Mouse (Mus musculus): ENCODE data around the gene Mllt3. TPM values are rescaled to one million over a fixed set of nuclear protein-coding genes. Genes with fewer than 3 reads are reported as not detected.
A peak's percentile ranks its signal among the peaks of the same experiment; 100 is the strongest.

Gene Mllt3
- polyA plus RNA-seq, 1 experiment from 2014 or later, result 107 TPM

DNA sequence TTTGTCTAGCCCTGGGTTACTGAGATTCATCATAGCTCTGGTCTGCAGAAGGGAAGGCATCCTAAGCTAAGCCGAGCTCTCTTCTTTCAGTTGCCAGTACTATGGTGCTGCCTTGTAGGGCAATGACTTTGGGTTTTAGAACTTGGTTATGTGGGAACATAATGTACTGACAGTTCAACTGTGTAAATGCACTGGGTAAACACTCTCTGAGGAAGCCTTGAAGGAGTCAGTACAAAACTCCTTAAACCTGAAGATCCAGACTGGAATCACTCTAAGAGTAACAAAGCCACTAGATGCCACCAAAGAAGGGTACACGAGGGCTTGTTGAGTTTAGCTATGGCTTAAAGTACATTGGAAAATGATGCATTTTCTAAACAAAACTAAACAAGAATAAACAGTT, 272.1 kb downstream of the Mllt3 start:
- no peaks in the 10 kb centered on the region for H3K36me3 ChIP-seq
- ATAC-seq (ENCODE audit: low read depth) (no peak), DNase-seq (no peak)
- no peaks in the 10 kb centered on the region for H3K4me1 ChIP-seq (replicated peaks)
- H3K9me3 ChIP-seq (replicated peaks), result no peaks in the 10 kb centered on the region
- no peak overlapping the region for H3K9ac ChIP-seq
- 0 out of 2 replicates have a peak, but pooled peaks cover 3% of the 10 kb centered on the region for H3K27me3 ChIP-seq
- no peak overlapping the region for H3K27ac ChIP-seq
- H3K4me3 ChIP-seq (replicated peaks), result no peak overlapping the region
- H3K4me2 ChIP-seq, result no peak overlapping the region
- 49% methylated on average over 2 of the region's 2 CpGs for WGBS (ENCODE audit: insufficient replicate concordance)

DNA sequence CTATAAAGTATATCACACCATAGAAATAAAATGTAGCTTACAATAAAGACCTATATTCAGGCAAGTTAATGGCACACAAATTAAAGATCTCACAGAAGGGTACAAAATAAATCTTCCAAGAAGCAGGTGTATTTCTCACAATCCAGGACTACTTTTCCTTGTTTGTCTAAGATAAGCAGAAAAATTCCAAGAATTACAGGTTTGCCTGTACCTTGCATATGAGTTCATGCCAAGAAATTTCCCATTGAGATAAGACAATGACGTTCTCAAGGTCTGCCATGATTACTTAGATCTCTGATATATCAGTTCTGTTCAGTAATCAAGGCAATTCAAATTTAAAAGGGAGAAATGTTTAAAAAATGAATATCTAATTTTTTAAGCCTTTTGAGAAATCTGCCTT, 272.9 kb downstream of the Mllt3 start:
- H3K27me3 ChIP-seq, result 0 out of 2 replicates have a peak, but pooled peaks cover 3% of the 10 kb centered on the region
- H3K4me1 ChIP-seq (replicated peaks), result no peaks in the 10 kb centered on the region
- DNase-seq (no peak), ATAC-seq (ENCODE audit: low read depth) (no peak)
- H3K36me3 ChIP-seq, result no peaks in the 10 kb centered on the region
- no peak overlapping the region for H3K27ac ChIP-seq
- H3K9ac ChIP-seq, result no peak overlapping the region
- no peak overlapping the region for H3K4me2 ChIP-seq
- no peak overlapping the region for H3K4me3 ChIP-seq (replicated peaks)
- no peaks in the 10 kb centered on the region for H3K9me3 ChIP-seq (replicated peaks)
- WGBS (ENCODE audit: insufficient replicate concordance), result 38% methylated on average over 1 of the region's 1 CpGs

DNA sequence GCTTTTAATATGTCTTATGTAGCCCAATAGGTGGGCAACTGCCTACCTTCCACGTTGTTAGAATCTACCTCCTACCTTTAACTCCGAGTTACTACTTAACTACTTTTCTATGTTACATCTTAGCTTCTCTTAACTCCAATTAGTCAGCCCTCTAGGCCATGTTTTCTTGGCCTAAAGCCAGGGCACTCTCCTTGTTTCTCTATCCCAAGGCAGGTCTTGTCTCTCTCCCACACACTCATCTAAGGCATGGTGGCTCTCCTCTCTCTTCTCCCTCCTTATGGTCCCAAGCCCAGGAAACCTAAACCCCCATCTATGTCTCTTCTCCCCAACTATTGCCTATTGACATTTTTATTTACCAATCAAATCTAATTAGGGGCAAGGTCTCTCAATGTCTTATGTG, 273.5 kb downstream of the Mllt3 start:
- no peak overlapping the region for H3K4me3 ChIP-seq (replicated peaks)
- H3K4me2 ChIP-seq, result no peak overlapping the region
- no peak overlapping the region for H3K9ac ChIP-seq
- ATAC-seq (ENCODE audit: low read depth) (no peak), DNase-seq (no peak)
- no peaks in the 10 kb centered on the region for H3K9me3 ChIP-seq (replicated peaks)
- no peaks in the 10 kb centered on the region for H3K36me3 ChIP-seq
- H3K27ac ChIP-seq, result no peak overlapping the region
- no peaks in the 10 kb centered on the region for H3K4me1 ChIP-seq (replicated peaks)
- 0 out of 2 replicates have a peak, but pooled peaks cover 3% of the 10 kb centered on the region for H3K27me3 ChIP-seq
- 48% methylated on average over 2 of the region's 2 CpGs for WGBS (ENCODE audit: insufficient replicate concordance)

DNA sequence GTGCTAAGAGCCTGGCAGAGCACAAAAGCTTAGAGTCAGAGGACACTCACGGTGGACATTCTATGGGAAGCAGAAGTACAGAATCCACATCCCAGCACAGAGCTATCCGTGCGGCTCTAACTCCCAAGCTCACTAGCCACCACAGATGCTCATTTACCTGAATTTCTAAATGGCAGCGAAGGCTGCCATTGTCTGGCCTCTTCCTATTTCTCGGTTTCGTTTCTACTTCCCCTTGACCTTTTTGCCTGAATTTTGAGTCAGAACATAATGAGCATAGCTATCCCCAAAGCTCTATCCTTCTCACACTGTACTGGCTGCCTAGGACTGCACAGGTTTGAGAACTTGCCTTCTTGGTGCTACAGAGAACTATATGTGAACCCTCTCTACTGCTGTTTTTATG, 274.1 kb downstream of the Mllt3 start:
- Histone ChIP-seq H3K27ac (no peak overlapping the region), H3K27me3 (0 out of 2 replicates have a peak, but pooled peaks cover 3% of the 10 kb centered on the region), H3K4me1 (replicated peaks) (no peaks in the 10 kb centered on the region), H3K4me3 (replicated peaks) (no peak overlapping the region), H3K9ac (no peak overlapping the region), H3K4me2 (no peak overlapping the region), H3K9me3 (replicated peaks) (no peaks in the 10 kb centered on the region), H3K36me3 (no peaks in the 10 kb centered on the region)
- WGBS (ENCODE audit: insufficient replicate concordance), result 76% methylated on average over 6 of the region's 6 CpGs
- ATAC-seq (ENCODE audit: low read depth) (no peak), DNase-seq (no peak)

DNA sequence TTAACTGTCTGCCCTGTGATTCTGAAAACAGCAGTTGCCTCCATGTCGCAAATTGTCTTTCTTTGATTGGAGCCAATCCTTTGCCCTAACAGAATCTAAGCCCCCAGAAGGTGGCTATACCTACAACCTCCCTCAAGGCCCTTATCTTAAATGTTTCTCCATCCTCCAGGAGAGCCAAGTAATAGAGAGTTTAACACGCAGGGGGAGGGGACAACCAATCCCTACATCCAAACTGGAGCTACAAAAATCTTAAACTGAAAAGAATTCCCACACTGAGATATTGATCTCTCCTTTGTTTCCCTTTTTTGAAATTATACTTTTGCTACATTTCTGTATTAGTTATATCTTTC, 281.7 kb downstream of the Mllt3 start:
- Histone ChIP-seq H3K4me1 (replicated peaks) (peaks cover 22% of the 10 kb centered on the region), H3K4me2 (peak overlapping the region; percentile 27), H3K36me3 (no peaks in the 10 kb centered on the region), H3K9ac (no peak overlapping the region), H3K27me3 (no peaks in the 10 kb centered on the region), H3K4me3 (replicated peaks) (no peak overlapping the region), H3K9me3 (replicated peaks) (no peaks in the 10 kb centered on the region), H3K27ac (no peak overlapping the region)
- DNase-seq (peak; percentile 3), ATAC-seq (ENCODE audit: low read depth) (peak; percentile 79)
- 38% methylated on average over 2 of the region's 2 CpGs for WGBS (ENCODE audit: insufficient replicate concordance)

DNA sequence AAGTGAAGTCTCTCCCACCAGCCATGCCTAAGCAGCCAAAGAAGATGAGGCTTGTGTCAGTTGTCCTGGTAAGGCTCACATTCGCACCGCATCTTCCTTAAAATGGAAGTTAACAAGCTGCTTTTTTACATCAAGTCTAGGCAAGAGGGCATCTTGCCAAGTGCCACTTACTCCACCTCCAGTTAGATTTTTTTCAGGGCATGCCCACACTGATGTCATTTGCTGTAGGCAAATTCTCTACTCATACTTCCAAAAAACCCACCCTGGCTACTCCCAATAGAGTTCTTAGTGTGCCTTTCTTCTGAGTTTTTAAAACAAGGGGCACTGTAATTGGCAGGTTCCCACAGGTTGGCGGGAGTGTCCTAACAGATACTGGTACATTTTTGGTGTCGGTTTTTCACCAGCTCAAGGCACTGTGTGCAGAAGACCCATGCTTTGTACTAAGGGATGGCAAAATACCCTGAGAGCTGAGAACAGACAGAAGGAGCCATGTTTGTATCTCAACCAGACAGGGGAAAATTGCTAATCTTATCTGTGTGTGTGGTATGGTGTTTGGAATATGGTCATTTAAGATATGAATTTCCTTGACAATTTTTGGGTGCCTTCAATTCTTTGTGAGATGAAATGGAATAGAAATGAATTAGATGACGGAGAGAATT, 282.2 kb downstream of the Mllt3 start:
- Histone ChIP-seq H3K4me2 (peak overlapping the region; percentile 27), H3K27me3 (no peaks in the 10 kb centered on the region), H3K9ac (no peak overlapping the region), H3K36me3 (no peaks in the 10 kb centered on the region), H3K4me1 (replicated peaks) (peaks cover 22% of the 10 kb centered on the region), H3K27ac (peak overlapping the region; percentile 37), H3K4me3 (replicated peaks) (no peak overlapping the region), H3K9me3 (replicated peaks) (no peaks in the 10 kb centered on the region)
- peak; percentile 95 for ATAC-seq (ENCODE audit: low read depth)
- WGBS (ENCODE audit: insufficient replicate concordance), result 51% methylated on average over 5 of the region's 5 CpGs
- DNase-seq, result peak; percentile 27

DNA sequence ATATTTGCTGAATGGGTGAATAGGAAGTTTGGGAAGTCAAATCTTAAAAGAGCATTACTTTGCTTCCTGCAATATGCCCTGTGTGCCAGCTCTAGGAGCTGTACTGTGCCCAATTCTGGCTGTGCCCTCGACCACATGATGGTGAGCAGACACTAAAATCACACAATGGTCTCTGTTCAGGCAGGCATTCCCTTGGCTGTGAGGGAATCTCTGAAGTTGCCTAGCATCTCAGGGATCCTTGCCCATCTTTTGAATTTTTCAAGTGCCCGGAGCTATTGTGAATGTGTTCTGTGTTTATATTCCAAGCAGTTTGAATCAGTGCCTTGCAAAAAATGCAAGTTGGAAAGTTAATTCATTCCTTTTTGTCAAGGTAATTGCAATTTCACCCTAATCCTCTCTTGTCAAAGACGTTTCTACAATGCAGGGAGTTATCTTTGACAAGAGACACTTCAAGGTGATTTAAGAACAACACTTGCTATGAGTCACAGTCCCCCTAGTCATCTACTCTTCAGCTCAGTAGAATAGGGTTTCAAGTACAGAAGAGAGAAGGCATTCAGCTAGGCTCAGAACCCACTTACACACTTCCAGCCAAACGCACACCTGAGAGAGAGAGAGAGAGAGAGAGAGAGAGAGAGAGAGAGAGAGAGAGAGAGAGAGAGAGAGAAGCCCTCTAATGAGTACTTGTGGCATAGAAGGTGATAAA, 283.5 kb downstream of the Mllt3 start:
- DNase-seq, result no peak
- 47% methylated on average over 4 of the region's 4 CpGs for WGBS (ENCODE audit: insufficient replicate concordance)

DNA sequence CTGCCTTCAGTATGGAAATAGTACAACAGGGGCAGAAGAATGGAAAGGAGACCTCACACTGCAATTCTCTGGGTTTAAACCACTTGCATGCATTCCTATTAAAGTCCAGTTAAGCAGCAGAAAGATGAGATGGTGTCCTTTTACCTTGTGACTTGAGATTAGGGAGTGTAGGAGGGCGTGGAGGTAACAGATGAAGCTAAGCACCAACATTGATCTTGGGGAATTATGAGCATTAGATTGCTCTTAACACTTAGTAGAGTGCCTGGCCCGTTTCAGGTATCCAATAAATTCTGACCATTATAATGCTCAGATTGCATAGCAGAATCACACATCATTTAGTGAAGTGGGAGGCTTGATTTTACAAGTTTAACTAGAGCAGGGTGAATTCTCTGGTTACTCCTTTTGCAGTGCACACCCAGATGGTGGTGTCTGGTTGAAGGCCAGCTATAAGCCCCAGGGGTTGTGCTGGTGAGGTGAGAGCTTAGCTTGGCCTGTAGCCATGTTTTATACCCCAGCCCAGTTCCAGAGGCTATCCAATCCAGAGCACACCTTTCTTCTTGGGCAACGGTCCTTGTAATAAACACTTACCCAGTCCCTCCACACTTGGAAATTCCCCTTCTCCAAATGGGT, 288.0 kb downstream of the Mllt3 start:
- no peak overlapping the region for H3K27ac ChIP-seq
- no peak overlapping the region for H3K4me3 ChIP-seq (replicated peaks)
- ATAC-seq (ENCODE audit: low read depth) (no peak), DNase-seq (no peak)
- no peaks in the 10 kb centered on the region for H3K4me1 ChIP-seq (replicated peaks)
- H3K9ac ChIP-seq, result no peak overlapping the region
- WGBS (ENCODE audit: insufficient replicate concordance), result 54% methylated on average over 3 of the region's 3 CpGs
- no peaks in the 10 kb centered on the region for H3K36me3 ChIP-seq
- H3K27me3 ChIP-seq, result no peaks in the 10 kb centered on the region
- H3K4me2 ChIP-seq, result no peak overlapping the region
- no peaks in the 10 kb centered on the region for H3K9me3 ChIP-seq (replicated peaks)

More for the DNA sequence above, 283.5 kb downstream of the Mllt3 start:
- Histone ChIP-seq H3K4me2 (no peak overlapping the region), H3K36me3 (no peaks in the 10 kb centered on the region), H3K9ac (no peak overlapping the region), H3K4me1 (replicated peaks) (peaks cover 22% of the 10 kb centered on the region), H3K9me3 (replicated peaks) (no peaks in the 10 kb centered on the region), H3K27ac (no peak overlapping the region), H3K27me3 (no peaks in the 10 kb centered on the region), H3K4me3 (replicated peaks) (no peak overlapping the region)
- no peak for ATAC-seq (ENCODE audit: low read depth)

DNA sequence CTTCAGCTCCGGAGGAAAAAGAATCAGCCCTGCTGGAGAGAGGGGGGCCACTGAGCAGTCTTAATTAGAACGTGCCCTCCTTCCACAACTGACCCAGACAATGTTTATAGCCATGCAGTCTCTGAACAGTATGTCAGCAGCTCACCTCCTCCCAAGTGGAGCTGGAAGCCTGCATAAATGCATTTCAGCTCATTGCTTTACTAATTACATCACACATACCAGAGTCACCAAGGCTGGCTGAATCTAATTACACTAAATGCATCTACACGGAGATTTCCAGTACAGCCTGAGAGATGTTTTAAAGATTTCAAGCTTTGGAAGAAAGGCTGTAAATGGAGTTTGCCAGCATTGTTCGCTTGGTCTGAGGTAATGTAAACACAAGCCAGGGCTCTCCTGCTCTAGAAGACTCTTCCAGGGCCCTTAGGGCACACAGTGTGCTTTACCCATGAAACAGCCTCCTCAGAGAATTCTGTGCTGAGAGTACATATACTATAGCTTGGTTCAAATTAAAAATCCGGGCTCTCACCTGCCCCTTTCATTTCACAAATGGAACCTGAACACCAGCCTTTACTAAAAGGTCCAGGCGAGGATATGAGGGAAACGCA, 293.5 kb downstream of the Mllt3 start:
- no peak overlapping the region for H3K4me2 ChIP-seq
- no peaks in the 10 kb centered on the region for H3K4me1 ChIP-seq (replicated peaks)
- H3K9ac ChIP-seq, result no peak overlapping the region
- H3K36me3 ChIP-seq, result no peaks in the 10 kb centered on the region
- ATAC-seq (ENCODE audit: low read depth) (no peak), DNase-seq (no peak)
- no peak overlapping the region for H3K27ac ChIP-seq
- 45% methylated on average over 7 of the region's 7 CpGs for whole genome bisulfite sequencing (ENCODE audit: insufficient replicate concordance)
- H3K4me3 ChIP-seq (replicated peaks), result no peak overlapping the region
- no peaks in the 10 kb centered on the region for H3K27me3 ChIP-seq
- H3K9me3 ChIP-seq (replicated peaks), result no peaks in the 10 kb centered on the region

DNA sequence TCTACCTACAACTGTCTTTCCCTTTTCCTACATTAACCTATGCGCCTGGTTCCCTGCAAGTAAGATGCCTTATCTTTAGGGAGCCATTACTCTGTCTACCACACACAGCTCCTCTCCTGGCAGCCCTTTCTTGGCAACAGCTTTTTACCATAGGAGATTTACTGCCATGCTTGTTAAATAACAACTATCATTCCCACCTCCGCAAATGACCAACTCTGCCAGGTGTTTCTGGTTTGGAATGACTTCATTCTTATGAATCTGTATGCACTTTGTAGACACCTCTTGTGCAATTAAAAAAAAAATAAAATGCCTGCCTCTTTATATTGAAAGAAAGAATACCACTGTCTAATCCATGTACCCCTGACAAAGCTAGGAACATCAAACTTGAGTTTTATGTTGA, 294.1 kb downstream of the Mllt3 start:
- no peak overlapping the region for H3K4me2 ChIP-seq
- H3K27ac ChIP-seq, result no peak overlapping the region
- WGBS (ENCODE audit: insufficient replicate concordance), result 71% methylated on average over 2 of the region's 2 CpGs
- H3K9ac ChIP-seq, result no peak overlapping the region
- H3K27me3 ChIP-seq, result no peaks in the 10 kb centered on the region
- H3K4me1 ChIP-seq (replicated peaks), result no peaks in the 10 kb centered on the region
- H3K36me3 ChIP-seq, result no peaks in the 10 kb centered on the region
- no peaks in the 10 kb centered on the region for H3K9me3 ChIP-seq (replicated peaks)
- DNase-seq (no peak), ATAC-seq (ENCODE audit: low read depth) (no peak)
- H3K4me3 ChIP-seq (replicated peaks), result no peak overlapping the region

DNA sequence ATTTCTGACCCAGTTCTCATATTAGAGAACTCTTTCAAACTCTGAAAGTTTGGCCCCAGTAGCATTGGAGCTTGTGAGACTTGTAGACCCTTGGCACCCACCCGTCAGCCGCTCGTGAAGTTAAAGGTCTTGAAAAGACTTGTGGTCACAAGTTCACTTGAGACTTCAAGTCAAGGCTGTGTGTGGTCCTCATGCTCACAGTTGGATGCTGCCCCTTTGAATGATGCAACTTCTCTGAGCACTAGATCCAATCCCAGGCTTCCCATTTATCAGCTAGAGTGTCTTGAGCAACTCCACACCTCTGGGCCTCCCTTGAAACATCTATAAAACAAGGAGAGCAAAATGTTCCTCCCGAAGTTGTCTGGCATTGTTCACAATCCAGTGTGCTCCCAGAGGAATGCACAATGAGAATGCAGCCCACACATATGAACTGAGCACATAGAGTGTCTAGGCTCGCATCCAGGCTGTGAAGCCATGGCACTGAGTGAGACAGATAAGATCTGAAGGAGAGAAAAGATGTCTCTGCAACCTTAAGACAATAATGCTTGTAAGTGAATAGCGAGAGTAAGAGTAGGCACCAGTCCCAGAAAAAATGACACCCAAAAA, 295.9 kb downstream of the Mllt3 start:
- no peak for ATAC-seq (ENCODE audit: low read depth)
- H3K4me3 ChIP-seq (replicated peaks), result no peak overlapping the region
- H3K27me3 ChIP-seq, result no peaks in the 10 kb centered on the region
- H3K9ac ChIP-seq, result no peak overlapping the region
- H3K4me1 ChIP-seq (replicated peaks), result no peaks in the 10 kb centered on the region
- H3K36me3 ChIP-seq, result no peaks in the 10 kb centered on the region
- 73% methylated on average over 6 of the region's 6 CpGs for WGBS (ENCODE audit: insufficient replicate concordance)
- DNase-seq, result no peak
- H3K4me2 ChIP-seq, result no peak overlapping the region
- no peak overlapping the region for H3K27ac ChIP-seq
- H3K9me3 ChIP-seq (replicated peaks), result no peaks in the 10 kb centered on the region
